Mouse (Mus musculus): ENCODE measurements around the gene Ccdc85c. TPM values are rescaled to one million over a fixed set of nuclear protein-coding genes. Genes with fewer than 3 reads are reported as not detected.

Ccdc85c gene
- polyA plus RNA-seq, 1 experiment from 2014 or later = 17.7 TPM

DNA sequence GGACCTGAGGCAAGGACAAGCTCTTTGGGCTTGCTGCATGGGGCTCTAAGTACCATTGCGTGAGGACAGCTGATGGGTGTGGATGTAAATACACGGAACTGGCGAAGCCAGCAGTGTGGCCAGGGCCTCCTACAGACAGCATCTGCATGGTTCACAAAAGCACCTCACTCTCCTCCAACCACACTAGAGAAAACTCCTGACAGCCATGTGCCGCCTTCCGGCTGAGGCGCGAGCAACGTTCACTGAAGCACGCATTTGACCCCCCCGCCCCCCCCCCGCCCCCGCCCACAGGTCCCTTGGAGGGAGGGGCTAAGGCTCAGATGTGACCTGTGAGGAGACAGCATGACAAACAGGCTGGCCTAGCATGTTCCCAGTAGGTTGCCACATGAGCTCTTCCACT is 70.2 kb downstream of the Ccdc85c start:
- Histone ChIP-seq H3K36me3 (peaks cover 67% of the 10 kb centered on the region), H3K9ac (no peak overlapping the region), H3K9me3 (no peaks in the 10 kb centered on the region), H3K27me3 (no peaks in the 10 kb centered on the region), H3K4me2 (no peak overlapping the region), H3K27ac (no peak overlapping the region), H3K4me1 (replicated peaks) (peaks cover 19% of the 10 kb centered on the region), H3K4me3 (no peak overlapping the region)
- no peak for ATAC-seq (ENCODE audit: low FRiP score)
- WGBS = 63% methylated on average over 12 of the region's 12 CpGs

DNA sequence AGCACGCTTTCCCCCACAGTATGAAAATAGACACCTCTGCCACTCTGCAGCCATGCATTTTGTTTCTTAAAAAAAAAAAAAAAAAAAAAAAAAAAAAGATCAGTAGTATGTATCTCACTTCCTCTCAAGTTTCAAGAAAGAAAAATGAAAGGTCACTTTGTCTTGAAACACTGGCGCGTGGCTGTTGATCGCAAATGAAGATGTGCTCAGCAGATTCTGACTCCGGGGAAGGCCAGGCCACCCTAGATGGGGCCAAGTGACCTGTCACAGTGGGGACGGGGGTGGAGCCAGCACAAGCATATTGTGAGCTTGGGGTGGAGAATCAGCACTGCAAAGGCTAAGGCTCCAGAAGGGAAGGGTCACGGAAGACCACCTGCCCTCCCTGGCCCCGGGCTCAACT is 71.3 kb downstream of the Ccdc85c start:
- Histone ChIP-seq H3K9me3 (no peaks in the 10 kb centered on the region), H3K9ac (peak overlapping the region; percentile 29; the same call in 1 of the 2 replicates), H3K27ac (peak overlapping the region; percentile 32; the same call in 1 of the 2 replicates), H3K4me3 (no peak overlapping the region), H3K36me3 (peaks cover 77% of the 10 kb centered on the region), H3K4me1 (replicated peaks) (peaks cover 8% of the 10 kb centered on the region), H3K27me3 (no peaks in the 10 kb centered on the region), H3K4me2 (no peak overlapping the region)
- no peak for ATAC-seq (ENCODE audit: low FRiP score)
- 67% methylated on average over 8 of the region's 8 CpGs for WGBS

DNA sequence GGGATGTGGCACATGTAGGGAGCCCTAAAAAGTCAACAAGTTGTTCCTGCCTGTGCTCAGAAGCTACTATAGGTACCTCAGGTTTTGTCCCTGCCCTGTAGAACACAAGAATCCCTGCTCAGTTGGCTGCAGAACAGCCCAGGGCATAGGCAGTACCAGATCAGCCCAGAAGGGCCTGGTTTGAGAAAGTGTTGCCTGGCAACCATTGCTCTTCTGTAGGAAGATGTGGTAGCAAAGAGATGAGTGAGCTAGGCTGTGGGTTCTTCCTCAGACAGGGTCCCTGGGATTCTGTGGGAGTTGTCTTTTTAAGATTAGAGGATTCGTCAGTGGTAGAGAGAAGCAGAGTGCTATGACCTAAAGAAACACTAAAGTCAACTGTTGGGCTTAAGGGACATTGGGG is 75.1 kb downstream of the Ccdc85c start:
- WGBS = 89% methylated on average over 1 of the region's 1 CpGs
- no peak overlapping the region for H3K27ac ChIP-seq
- H3K9me3 ChIP-seq = no peaks in the 10 kb centered on the region
- H3K4me2 ChIP-seq = no peak overlapping the region
- no peak for ATAC-seq (ENCODE audit: low FRiP score)
- no peaks in the 10 kb centered on the region for H3K27me3 ChIP-seq
- H3K4me1 ChIP-seq (replicated peaks) = peaks cover 4% of the 10 kb centered on the region; the same call in 1 of the 2 replicates
- no peak overlapping the region for H3K4me3 ChIP-seq
- no peak overlapping the region for H3K9ac ChIP-seq
- peaks cover 94% of the 10 kb centered on the region for H3K36me3 ChIP-seq

DNA sequence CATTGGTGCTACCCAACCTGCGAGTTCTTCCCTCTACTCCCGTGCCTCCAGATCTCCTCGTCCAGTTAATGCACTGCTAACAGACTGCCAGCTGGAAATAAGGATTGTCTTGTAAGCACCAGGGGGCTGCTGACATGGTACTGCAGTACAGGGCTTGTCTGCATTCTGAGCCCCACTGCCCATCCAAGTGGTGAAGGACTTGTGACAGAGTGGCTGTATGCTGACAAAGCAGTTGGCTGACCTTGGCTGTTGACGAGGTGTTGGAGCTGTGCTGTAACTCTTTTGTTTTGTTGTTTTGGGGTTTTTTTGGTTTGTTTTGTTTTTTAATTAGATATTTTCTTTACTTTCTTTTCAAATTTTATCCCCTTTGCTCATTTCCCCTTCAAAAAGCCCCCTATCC is 76.8 kb downstream of the Ccdc85c start:
- H3K27me3 ChIP-seq = no peaks in the 10 kb centered on the region
- WGBS = 91% methylated on average over 4 of the region's 4 CpGs

DNA sequence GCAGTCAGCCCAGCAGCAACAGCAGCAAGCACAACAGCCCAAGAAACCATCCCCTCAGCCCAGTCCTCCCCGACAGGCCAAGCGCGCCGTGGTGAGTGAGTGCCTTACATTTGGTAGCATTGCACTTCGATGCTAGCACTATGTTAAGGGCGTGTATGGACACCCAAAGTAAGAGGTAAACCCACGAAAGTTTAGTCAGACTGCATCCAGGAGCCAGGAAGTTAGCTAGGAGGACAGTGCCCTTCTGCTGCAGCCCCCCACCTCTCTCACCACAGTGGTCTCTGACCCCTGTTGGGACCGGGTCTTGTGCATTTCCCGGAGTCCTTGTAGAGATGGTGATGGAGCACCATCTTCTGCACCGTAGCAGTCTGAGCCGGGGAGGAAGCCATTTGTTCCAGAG is 79.5 kb downstream of the Ccdc85c start:
- Histone ChIP-seq H3K27ac (no peak overlapping the region), H3K4me3 (no peak overlapping the region), H3K9ac (no peak overlapping the region), H3K9me3 (no peaks in the 10 kb centered on the region), H3K4me1 (replicated peaks) (no peaks in the 10 kb centered on the region), H3K27me3 (no peaks in the 10 kb centered on the region), H3K36me3 (peaks cover 97% of the 10 kb centered on the region), H3K4me2 (no peak overlapping the region)
- 96% methylated on average over 11 of the region's 11 CpGs for WGBS
- ATAC-seq (ENCODE audit: low FRiP score) = no peak

More for the DNA sequence above, 76.8 kb downstream of the Ccdc85c start:
- Histone ChIP-seq H3K27ac (no peak overlapping the region), H3K36me3 (peaks cover 96% of the 10 kb centered on the region), H3K9ac (no peak overlapping the region), H3K4me1 (replicated peaks) (no peaks in the 10 kb centered on the region), H3K9me3 (no peaks in the 10 kb centered on the region), H3K4me3 (no peak overlapping the region), H3K4me2 (no peak overlapping the region)
- no peak for ATAC-seq (ENCODE audit: low FRiP score)

DNA sequence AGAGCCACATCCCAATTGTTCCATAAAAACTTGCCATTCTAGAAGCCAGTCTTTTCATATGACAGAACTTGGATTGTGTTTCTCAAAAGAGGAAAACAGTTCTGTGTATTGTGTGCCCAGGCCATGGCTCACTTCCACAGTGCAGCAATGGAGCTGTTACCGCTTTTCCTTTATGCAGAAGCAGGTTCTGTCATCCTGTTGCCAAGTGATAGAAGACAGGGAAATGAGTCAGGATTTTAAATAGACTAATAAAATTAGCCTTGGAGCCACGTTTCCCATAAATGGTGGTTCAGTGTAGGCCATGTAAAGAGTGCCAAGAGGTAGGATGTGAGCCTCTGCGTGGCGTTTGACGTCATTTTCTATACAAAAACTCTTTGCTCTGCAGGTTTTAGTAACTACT is 81.3 kb downstream of the Ccdc85c start:
- ATAC-seq (ENCODE audit: low FRiP score) = no peak
- no peaks in the 10 kb centered on the region for H3K4me1 ChIP-seq (replicated peaks)
- H3K9me3 ChIP-seq = no peaks in the 10 kb centered on the region
- H3K27ac ChIP-seq = no peak overlapping the region
- no peak overlapping the region for H3K4me3 ChIP-seq
- H3K27me3 ChIP-seq = no peaks in the 10 kb centered on the region
- H3K36me3 ChIP-seq = peaks cover 97% of the 10 kb centered on the region
- WGBS = 93% methylated on average over 5 of the region's 5 CpGs
- H3K9ac ChIP-seq = no peak overlapping the region
- no peak overlapping the region for H3K4me2 ChIP-seq

DNA sequence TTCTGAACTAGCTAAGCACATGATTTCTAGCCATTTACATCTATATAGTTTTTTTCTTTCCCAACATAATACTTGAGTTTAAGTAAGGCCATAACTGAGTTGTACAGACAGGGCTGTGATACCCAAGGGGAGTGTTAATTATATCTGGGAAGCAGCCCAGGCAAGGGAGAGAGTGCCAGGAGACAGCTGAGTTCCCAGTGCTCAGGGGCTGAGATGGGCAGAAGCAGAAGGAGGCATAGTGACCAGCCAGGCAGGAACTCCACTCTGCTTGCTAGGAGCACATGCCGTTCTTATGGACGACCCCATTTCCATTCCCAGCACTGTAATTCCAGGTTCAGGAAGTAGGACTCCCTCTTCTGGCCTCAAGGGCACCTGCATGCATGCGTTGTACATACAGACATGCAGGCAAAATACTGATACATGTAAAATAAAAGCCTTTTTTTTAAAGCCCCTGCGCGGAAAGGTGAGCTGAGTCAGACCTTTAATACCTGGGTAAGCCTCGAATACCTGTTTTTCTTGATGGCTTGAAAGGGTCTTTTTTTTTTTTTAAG is 87.6 kb downstream of the Ccdc85c start:
- no peaks in the 10 kb centered on the region for H3K27me3 ChIP-seq
- H3K9ac ChIP-seq = no peak overlapping the region
- ATAC-seq (ENCODE audit: low FRiP score) = no peak
- peaks cover 81% of the 10 kb centered on the region for H3K36me3 ChIP-seq
- H3K4me2 ChIP-seq = no peak overlapping the region
- WGBS = 92% methylated on average over 6 of the region's 6 CpGs
- H3K4me1 ChIP-seq (replicated peaks) = no peaks in the 10 kb centered on the region; the same call in 1 of the 2 replicates
- no peak overlapping the region for H3K4me3 ChIP-seq
- no peak overlapping the region for H3K27ac ChIP-seq
- H3K9me3 ChIP-seq = no peaks in the 10 kb centered on the region

DNA sequence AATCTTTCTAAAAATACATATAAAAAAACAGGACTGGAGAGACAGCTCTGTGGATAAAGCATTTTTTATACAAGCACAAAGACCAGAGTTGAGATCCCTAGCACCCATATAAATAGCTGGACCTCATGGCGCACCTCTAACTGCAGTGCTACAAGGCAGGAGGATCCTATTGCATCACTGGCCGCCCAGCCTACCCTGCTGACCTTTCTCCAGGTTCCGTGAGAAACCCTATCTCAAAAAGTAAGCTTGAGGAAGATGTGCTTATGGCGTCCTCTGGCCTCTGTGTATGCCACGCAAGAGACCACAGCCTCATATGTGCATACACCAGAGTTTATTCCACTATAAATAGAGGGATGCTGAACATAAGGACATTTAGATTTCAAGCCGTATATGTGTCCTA is 93.5 kb downstream of the Ccdc85c start:
- ATAC-seq (ENCODE audit: low FRiP score) = no peak
- H3K27me3 ChIP-seq = no peaks in the 10 kb centered on the region
- 93% methylated on average over 6 of the region's 6 CpGs for WGBS
- peaks cover 25% of the 10 kb centered on the region for H3K4me1 ChIP-seq (replicated peaks)
- H3K9ac ChIP-seq = no peak overlapping the region
- no peak overlapping the region for H3K4me3 ChIP-seq
- H3K36me3 ChIP-seq = peaks cover 34% of the 10 kb centered on the region
- no peak overlapping the region for H3K27ac ChIP-seq
- H3K9me3 ChIP-seq = no peaks in the 10 kb centered on the region
- H3K4me2 ChIP-seq = no peak overlapping the region

DNA sequence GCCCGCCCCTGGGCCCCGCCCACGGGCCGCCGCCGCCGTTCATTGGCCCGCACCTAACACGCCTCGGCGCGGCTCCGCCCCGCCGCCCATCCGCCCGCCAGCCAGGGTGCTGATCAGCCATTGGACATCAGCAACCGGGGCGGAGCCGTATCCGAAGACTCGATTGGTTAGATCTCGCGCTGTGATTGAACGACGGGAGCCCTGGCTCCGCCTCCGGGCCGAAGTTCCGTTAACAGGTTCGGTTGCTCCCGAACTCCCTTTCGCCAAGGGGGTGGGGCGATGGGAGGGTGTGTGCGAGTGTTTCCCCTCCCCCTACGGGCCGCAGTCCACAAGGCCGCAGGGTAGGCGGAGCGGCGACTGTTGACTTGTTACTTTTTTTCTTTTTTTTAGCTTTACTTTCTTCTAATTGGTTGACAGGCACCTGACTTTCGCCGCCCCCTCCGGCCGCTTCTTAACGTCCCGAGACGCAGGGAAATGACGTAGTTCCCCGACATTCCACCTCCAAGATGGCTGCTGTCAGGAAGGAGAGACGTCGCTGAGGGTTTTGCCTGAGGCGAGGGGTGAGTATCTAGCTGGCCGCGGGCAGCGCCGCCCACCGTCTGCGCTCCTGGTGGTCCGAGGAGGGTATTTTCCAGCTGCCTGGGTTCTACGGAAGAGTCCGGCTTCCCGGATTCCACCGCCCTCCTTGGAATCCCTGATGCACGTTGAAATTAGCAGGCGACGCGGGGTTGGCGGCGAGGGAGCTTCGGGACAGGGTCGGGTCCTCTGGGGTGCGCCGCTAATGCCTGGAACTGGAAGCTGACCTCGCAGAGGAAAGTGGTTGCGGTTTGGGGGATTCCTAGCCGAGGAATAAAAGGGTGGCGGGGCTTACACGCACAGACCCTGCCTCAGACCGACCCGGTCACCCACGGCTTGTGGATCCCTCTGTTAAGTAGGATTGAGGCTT is 95.6 kb downstream of the Ccdc85c start, which contains the start of gene Ccnk:
Gene Ccnk (plus strand): TSS at position 259 of the 946 bp plus-strand sequence.
- Histone ChIP-seq H3K4me2 (peak within 1 kb of the TSS; percentile 85), H3K4me3 (peak within 1 kb of the TSS; percentile 100), H3K4me1 (replicated peaks) (peaks cover 32% of the 10 kb centered on the region), H3K27me3 (no peaks in the 10 kb centered on the region), H3K9ac (peak within 1 kb of the TSS; percentile 96), H3K27ac (peak within 1 kb of the TSS; percentile 89), H3K9me3 (no peaks in the 10 kb centered on the region), H3K36me3 (peaks cover 21% of the 10 kb centered on the region)
- peak; percentile 98 for ATAC-seq (ENCODE audit: low FRiP score)
- WGBS = under 1% methylated on average over 81 of the region's 82 CpGs

DNA sequence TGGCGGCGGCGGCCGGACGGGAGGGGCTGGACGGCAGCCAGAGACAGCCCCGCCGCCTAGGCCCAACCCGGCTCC is 96.1 kb downstream of the Ccdc85c start, which contains the start of gene Setd3:
Gene Setd3 (minus strand): TSS at position 69 of the 75 bp plus-strand sequence.
- Histone ChIP-seq H3K4me2 (peak within 1 kb of the TSS; percentile 85), H3K36me3 (peaks cover 21% of the 10 kb centered on the region), H3K4me1 (replicated peaks) (peaks cover 32% of the 10 kb centered on the region), H3K27me3 (no peaks in the 10 kb centered on the region), H3K9ac (peak within 1 kb of the TSS; percentile 96), H3K4me3 (peak within 1 kb of the TSS; percentile 100), H3K9me3 (no peaks in the 10 kb centered on the region), H3K27ac (peak within 1 kb of the TSS; percentile 89)
- 0% methylated on average over 9 of the region's 9 CpGs for WGBS
- ATAC-seq (ENCODE audit: low FRiP score) = no peak

DNA sequence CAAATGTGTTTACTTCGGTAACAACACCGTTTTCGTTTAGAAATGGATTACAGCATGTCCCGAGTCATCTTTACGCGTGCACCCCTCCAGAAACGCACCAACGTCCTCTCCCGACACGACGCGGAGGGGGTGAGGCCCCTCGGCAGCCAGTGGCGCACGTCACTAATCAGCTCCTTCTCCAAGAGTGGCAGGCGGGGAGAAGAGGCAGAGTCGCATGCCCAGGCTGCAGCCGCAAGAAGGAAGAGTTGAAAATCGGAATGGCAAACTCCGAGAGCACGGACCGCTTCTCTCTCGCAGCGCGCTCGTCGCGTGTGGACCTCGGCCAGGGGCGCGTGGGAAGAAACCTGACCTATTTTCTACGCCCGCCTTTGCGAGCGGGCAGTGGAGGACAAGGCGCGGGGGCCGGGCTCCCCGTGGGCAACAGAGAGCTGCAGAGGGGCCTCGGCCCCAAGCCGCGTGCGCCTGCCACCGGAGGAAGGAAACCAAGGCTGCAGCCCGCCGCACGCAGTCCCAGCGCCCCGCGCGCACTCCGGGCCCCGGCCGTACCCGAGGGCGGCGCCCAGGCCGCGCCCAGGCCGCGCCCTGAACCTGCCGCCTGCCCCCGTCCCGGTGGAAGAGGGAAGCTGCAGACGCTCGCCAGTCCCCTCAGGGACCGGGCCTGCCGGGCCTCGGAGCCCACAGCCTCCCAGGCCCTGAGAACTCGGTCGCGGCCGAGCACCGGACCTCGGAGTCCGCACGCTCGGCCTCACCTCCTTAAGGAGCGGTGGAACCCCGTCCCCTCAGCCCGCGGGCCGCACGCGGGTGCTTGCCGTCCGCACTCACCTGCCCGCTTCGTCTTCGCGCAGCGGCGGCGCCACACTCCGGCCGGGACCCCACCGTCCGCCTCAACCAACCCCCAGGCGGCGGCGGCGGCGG is 96.6 kb downstream of the Ccdc85c start:
- Histone ChIP-seq H3K36me3 (peaks cover 16% of the 10 kb centered on the region), H3K27ac (peak overlapping the region; percentile 89), H3K9ac (peak overlapping the region; percentile 96), H3K4me1 (replicated peaks) (peaks cover 32% of the 10 kb centered on the region), H3K9me3 (no peaks in the 10 kb centered on the region), H3K27me3 (no peaks in the 10 kb centered on the region), H3K4me3 (peak overlapping the region; percentile 100), H3K4me2 (peak overlapping the region; percentile 85)
- ATAC-seq (ENCODE audit: low FRiP score) = peak; percentile 57
- WGBS = under 1% methylated on average over 94 of the region's 103 CpGs

DNA sequence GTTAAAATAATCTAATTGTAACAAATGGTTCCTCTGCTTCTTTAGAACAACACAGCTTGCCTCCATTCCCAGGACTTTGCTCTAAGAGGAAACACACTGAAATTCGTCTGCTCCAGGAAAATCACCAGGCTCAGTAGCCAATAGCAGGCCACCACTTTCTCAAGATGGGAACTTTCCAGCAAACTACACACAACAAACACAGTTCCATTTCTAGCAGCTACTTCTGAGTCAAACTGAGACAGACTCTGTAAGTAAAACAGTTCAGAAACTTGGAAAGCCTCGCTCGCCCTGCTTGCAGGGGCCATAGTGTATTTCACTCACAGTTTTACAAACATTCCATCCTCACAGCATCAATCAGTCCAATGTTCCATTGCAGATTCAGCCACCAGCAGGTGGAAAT is 98.9 kb downstream of the Ccdc85c start:
- peaks cover 51% of the 10 kb centered on the region for H3K4me1 ChIP-seq (replicated peaks)
- no peak for ATAC-seq (ENCODE audit: low FRiP score)
- H3K36me3 ChIP-seq = no peaks in the 10 kb centered on the region
- H3K4me3 ChIP-seq = no peak overlapping the region
- no peaks in the 10 kb centered on the region for H3K9me3 ChIP-seq
- no peak overlapping the region for H3K4me2 ChIP-seq
- no peaks in the 10 kb centered on the region for H3K27me3 ChIP-seq
- 0 out of 2 replicates have a peak overlapping the region, but pooled peaks have one; percentile 2 for H3K9ac ChIP-seq
- no peak overlapping the region for H3K27ac ChIP-seq
- WGBS = 78% methylated on average over 3 of the region's 3 CpGs

Data from hindbrain, embryonic 13.5 days (tissue).